Mouse (Mus musculus): ENCODE data around the gene Rbm20. TPM values are rescaled to one million over a fixed set of nuclear protein-coding genes. Genes with fewer than 3 reads are reported as not detected.

The Rbm20 gene
- polyA plus RNA-seq, 1 experiment, result 6.5 TPM

- H3K27ac ChIP-seq (ENCODE audit: insufficient read depth, low read length), result no peak overlapping the region
- H3K9me3 ChIP-seq (replicated peaks; ENCODE audit: control insufficient read depth, insufficient read depth, low read length, poor library complexity, severe bottlenecking), result no peaks in the 10 kb centered on the region
- H3K9ac ChIP-seq (ENCODE audit: low read depth, poor library complexity, severe bottlenecking), result no peak overlapping the region
- no peak overlapping the region for H3K4me3 ChIP-seq (ENCODE audit: low read depth, low read length)
- H3K27me3 ChIP-seq (ENCODE audit: control insufficient read depth, insufficient read depth, low read length, poor library complexity, severe bottlenecking), result no peaks in the 10 kb centered on the region
- TF ChIP-seq CTCF (IDR thresholded peaks at IDR 0.05; ENCODE audit: low read depth, low read length), result no peak
- TF ChIP-seq EP300 (IDR thresholded peaks at IDR 0.05; ENCODE audit: insufficient read depth, low read depth, low read length), result no peak
- TF ChIP-seq POLR2A (IDR thresholded peaks at IDR 0.05; ENCODE audit: insufficient read depth, low read length), result no peak
- H3K36me3 ChIP-seq (ENCODE audit: control insufficient read depth, insufficient read depth, low read length, poor library complexity, severe bottlenecking), result no peaks in the 10 kb centered on the region
- H3K4me1 ChIP-seq (ENCODE audit: control insufficient read depth, insufficient read depth, low read length), result no peaks in the 10 kb centered on the region
Measured at GRCm38 (mm10) chr19:53717364-53717763, 40.3 kb downstream of the Rbm20 start.

GRCm38 (mm10) chr19:53722186-53722585, 45.1 kb downstream of the Rbm20 start:
- no peak overlapping the region for H3K9ac ChIP-seq (ENCODE audit: low read depth, poor library complexity, severe bottlenecking)
- no peak overlapping the region for H3K4me3 ChIP-seq (ENCODE audit: low read depth, low read length)
- H3K4me1 ChIP-seq (ENCODE audit: control insufficient read depth, insufficient read depth, low read length), result no peaks in the 10 kb centered on the region
- H3K27me3 ChIP-seq (ENCODE audit: control insufficient read depth, insufficient read depth, low read length, poor library complexity, severe bottlenecking), result no peaks in the 10 kb centered on the region
- no peak overlapping the region for H3K27ac ChIP-seq (ENCODE audit: insufficient read depth, low read length)
- H3K9me3 ChIP-seq (replicated peaks; ENCODE audit: control insufficient read depth, insufficient read depth, low read length, poor library complexity, severe bottlenecking), result no peaks in the 10 kb centered on the region
- TF ChIP-seq POLR2A (IDR thresholded peaks at IDR 0.05; ENCODE audit: insufficient read depth, low read length) (no peak), EP300 (IDR thresholded peaks at IDR 0.05; ENCODE audit: insufficient read depth, low read depth, low read length) (no peak), CTCF (IDR thresholded peaks at IDR 0.05; ENCODE audit: low read depth, low read length) (no peak)
- no peaks in the 10 kb centered on the region for H3K36me3 ChIP-seq (ENCODE audit: control insufficient read depth, insufficient read depth, low read length, poor library complexity, severe bottlenecking)

GRCm38 (mm10) chr19:53724053-53724452, 46.9 kb downstream of the Rbm20 start:
- no peaks in the 10 kb centered on the region for H3K36me3 ChIP-seq (ENCODE audit: control insufficient read depth, insufficient read depth, low read length, poor library complexity, severe bottlenecking)
- TF ChIP-seq EP300 (IDR thresholded peaks at IDR 0.05; ENCODE audit: insufficient read depth, low read depth, low read length) (no peak), CTCF (IDR thresholded peaks at IDR 0.05; ENCODE audit: low read depth, low read length) (no peak), POLR2A (IDR thresholded peaks at IDR 0.05; ENCODE audit: insufficient read depth, low read length) (no peak)

GRCm38 (mm10) chr19:53726340-53726739, 49.2 kb downstream of the Rbm20 start:
- H3K27ac ChIP-seq (ENCODE audit: insufficient read depth, low read length), result peak overlapping the region; percentile 62
- peaks cover 2% of the 10 kb centered on the region for H3K4me1 ChIP-seq (ENCODE audit: control insufficient read depth, insufficient read depth, low read length)
- TF ChIP-seq POLR2A (IDR thresholded peaks at IDR 0.05; ENCODE audit: insufficient read depth, low read length) (no peak), CTCF (IDR thresholded peaks at IDR 0.05; ENCODE audit: low read depth, low read length) (no peak), EP300 (IDR thresholded peaks at IDR 0.05; ENCODE audit: insufficient read depth, low read depth, low read length) (no peak)
- H3K9me3 ChIP-seq (replicated peaks; ENCODE audit: control insufficient read depth, insufficient read depth, low read length, poor library complexity, severe bottlenecking), result no peaks in the 10 kb centered on the region
- H3K9ac ChIP-seq (ENCODE audit: low read depth, poor library complexity, severe bottlenecking), result peak overlapping the region; percentile 34
- no peaks in the 10 kb centered on the region for H3K36me3 ChIP-seq (ENCODE audit: control insufficient read depth, insufficient read depth, low read length, poor library complexity, severe bottlenecking)
- H3K27me3 ChIP-seq (ENCODE audit: control insufficient read depth, insufficient read depth, low read length, poor library complexity, severe bottlenecking), result no peaks in the 10 kb centered on the region
- H3K4me3 ChIP-seq (ENCODE audit: low read depth, low read length), result no peak overlapping the region

More at GRCm38 (mm10) chr19:53724053-53724452, 46.9 kb downstream of the Rbm20 start:
- no peaks in the 10 kb centered on the region for H3K27me3 ChIP-seq (ENCODE audit: control insufficient read depth, insufficient read depth, low read length, poor library complexity, severe bottlenecking)
- H3K9me3 ChIP-seq (replicated peaks; ENCODE audit: control insufficient read depth, insufficient read depth, low read length, poor library complexity, severe bottlenecking), result no peaks in the 10 kb centered on the region
- no peak overlapping the region for H3K9ac ChIP-seq (ENCODE audit: low read depth, poor library complexity, severe bottlenecking)
- no peak overlapping the region for H3K4me3 ChIP-seq (ENCODE audit: low read depth, low read length)
- peaks cover 2% of the 10 kb centered on the region for H3K4me1 ChIP-seq (ENCODE audit: control insufficient read depth, insufficient read depth, low read length)
- no peak overlapping the region for H3K27ac ChIP-seq (ENCODE audit: insufficient read depth, low read length)

GRCm38 (mm10) chr19:53726755-53727154, 49.6 kb downstream of the Rbm20 start:
- peak overlapping the region; percentile 21 for H3K4me3 ChIP-seq (ENCODE audit: low read depth, low read length)
- TF ChIP-seq POLR2A (IDR thresholded peaks at IDR 0.05; ENCODE audit: insufficient read depth, low read length) (no peak), EP300 (IDR thresholded peaks at IDR 0.05; ENCODE audit: insufficient read depth, low read depth, low read length) (no peak), CTCF (IDR thresholded peaks at IDR 0.05; ENCODE audit: low read depth, low read length) (no peak)

GRCm38 (mm10) chr19:53727277-53727676, 50.2 kb downstream of the Rbm20 start:
- TF ChIP-seq POLR2A (IDR thresholded peaks at IDR 0.05; ENCODE audit: insufficient read depth, low read length) (peak; percentile 81), CTCF (IDR thresholded peaks at IDR 0.05; ENCODE audit: low read depth, low read length) (no peak), EP300 (IDR thresholded peaks at IDR 0.05; ENCODE audit: insufficient read depth, low read depth, low read length) (0 out of 2 replicates have a peak, but pooled peaks have one; percentile 29)
- H3K4me3 ChIP-seq (ENCODE audit: low read depth, low read length), result peak overlapping the region; percentile 42
- peak overlapping the region; percentile 62 for H3K27ac ChIP-seq (ENCODE audit: insufficient read depth, low read length)
- H3K36me3 ChIP-seq (ENCODE audit: control insufficient read depth, insufficient read depth, low read length, poor library complexity, severe bottlenecking), result no peaks in the 10 kb centered on the region
- H3K4me1 ChIP-seq (ENCODE audit: control insufficient read depth, insufficient read depth, low read length), result peaks cover 2% of the 10 kb centered on the region
- H3K9ac ChIP-seq (ENCODE audit: low read depth, poor library complexity, severe bottlenecking), result peak overlapping the region; percentile 42; the same call in 1 of the 2 replicates
- no peaks in the 10 kb centered on the region for H3K9me3 ChIP-seq (replicated peaks; ENCODE audit: control insufficient read depth, insufficient read depth, low read length, poor library complexity, severe bottlenecking)
- H3K27me3 ChIP-seq (ENCODE audit: control insufficient read depth, insufficient read depth, low read length, poor library complexity, severe bottlenecking), result no peaks in the 10 kb centered on the region

More at GRCm38 (mm10) chr19:53726755-53727154, 49.6 kb downstream of the Rbm20 start:
- Histone ChIP-seq H3K9ac (ENCODE audit: low read depth, poor library complexity, severe bottlenecking) (peak overlapping the region; percentile 34; the same call in 1 of the 2 replicates), H3K9me3 (replicated peaks; ENCODE audit: control insufficient read depth, insufficient read depth, low read length, poor library complexity, severe bottlenecking) (no peaks in the 10 kb centered on the region), H3K36me3 (ENCODE audit: control insufficient read depth, insufficient read depth, low read length, poor library complexity, severe bottlenecking) (no peaks in the 10 kb centered on the region), H3K4me1 (ENCODE audit: control insufficient read depth, insufficient read depth, low read length) (peaks cover 2% of the 10 kb centered on the region), H3K27me3 (ENCODE audit: control insufficient read depth, insufficient read depth, low read length, poor library complexity, severe bottlenecking) (no peaks in the 10 kb centered on the region), H3K27ac (ENCODE audit: insufficient read depth, low read length) (peak overlapping the region; percentile 62)
